Mouse (Mus musculus) fat pad, adult 2 months (tissue): ENCODE measurements around the gene Sipa1l3.

Experiments
- DNase-seq: peaks from one replicate; pipeline ENCODE4 v3.0.0-alpha.2; 2011; ENCODE audit warnings: low read depth, low spot score; ENCODE audit errors: extremely low read depth

The Sipa1l3 gene

GRCm38 (mm10) chr7:29387524-29388068, 130.8 kb downstream of the Sipa1l3 start:
- no peak for DNase-seq

GRCm38 (mm10) chr7:29386349-29386748, 132.1 kb downstream of the Sipa1l3 start:
- no peak for DNase-seq

GRCm38 (mm10) chr7:29385791-29386190, 132.7 kb downstream of the Sipa1l3 start:
- no peak for DNase-seq

- no peak for DNase-seq
Observed at GRCm38 (mm10) chr7:29383255-29383654, 135.2 kb downstream of the Sipa1l3 start.

- DNase-seq = no peak
Observed at GRCm38 (mm10) chr7:29381466-29382040, 136.9 kb downstream of the Sipa1l3 start.

- no peak for DNase-seq
Observed at GRCm38 (mm10) chr7:29374054-29374453, 144.4 kb downstream of the Sipa1l3 start.

GRCm38 (mm10) chr7:29372123-29372522, 146.3 kb downstream of the Sipa1l3 start:
- no peak for DNase-seq

- DNase-seq = no peak
Observed at GRCm38 (mm10) chr7:29370031-29370430, 148.4 kb downstream of the Sipa1l3 start.

- DNase-seq = no peak
Observed at GRCm38 (mm10) chr7:29368004-29368320, 150.5 kb downstream of the Sipa1l3 start.

GRCm38 (mm10) chr7:29367166-29368003, 151.1 kb downstream of the Sipa1l3 start:
- DNase-seq = no peak

GRCm38 (mm10) chr7:29364052-29364451, 154.4 kb downstream of the Sipa1l3 start:
- no peak for DNase-seq

- no peak for DNase-seq
Observed at GRCm38 (mm10) chr7:29361497-29361896, 156.9 kb downstream of the Sipa1l3 start.

- no peak for DNase-seq
Observed at GRCm38 (mm10) chr7:29355406-29355805, 163.0 kb downstream of the Sipa1l3 start.

GRCm38 (mm10) chr7:29354161-29354560, 164.3 kb downstream of the Sipa1l3 start:
- DNase-seq = no peak

GRCm38 (mm10) chr7:29352246-29352645, 166.2 kb downstream of the Sipa1l3 start:
- peak; percentile 14 for DNase-seq

GRCm38 (mm10) chr7:29350489-29350888, 168.0 kb downstream of the Sipa1l3 start:
- DNase-seq = no peak

GRCm38 (mm10) chr7:29346212-29346611, 172.2 kb downstream of the Sipa1l3 start:
- no peak for DNase-seq

- DNase-seq = no peak
Observed at GRCm38 (mm10) chr7:29345534-29345933, 172.9 kb downstream of the Sipa1l3 start.

- no peak for DNase-seq
Observed at GRCm38 (mm10) chr7:29343746-29344145, 174.7 kb downstream of the Sipa1l3 start.

- DNase-seq = no peak
Observed at GRCm38 (mm10) chr7:29342489-29343092, 175.8 kb downstream of the Sipa1l3 start.

- DNase-seq = peak; percentile 14
Observed at GRCm38 (mm10) chr7:29341722-29342121, 176.7 kb downstream of the Sipa1l3 start.

GRCm38 (mm10) chr7:29340838-29341237, 177.6 kb downstream of the Sipa1l3 start:
- DNase-seq = no peak
